Mouse (Mus musculus) hematopoietic multipotent progenitor cell, adult 10-12 weeks (in vitro differentiated cells): Measurements from ENCODE around the gene Gm8879. TPM values are rescaled to one million over a fixed set of nuclear protein-coding genes. Genes with fewer than 3 reads are reported as not detected.

ENCODE experiments used
- polyA plus RNA-seq: library from polyadenylated mRNA; stranded (reverse); fragments of >175 nt; gene quantifications from 2 replicates; pipeline ENCODE4 v1.2.3, GENCODE M21; 2012; ENCODE audit warnings: low replicate concordance

Gene Gm8879
- polyA plus RNA-seq: not detected in 2 replicates

GRCm38 (mm10) chr5:11127334-11127733 lies at the start of gene Gm8879:
Gm8879 (plus strand) TSS chr5:11127634.

Other genes starting within 250 kb of the Gm8879 start
- not detected in 2 replicates for gene Gm8871, start 179.8 kb upstream of the Gm8879 start, polyA plus RNA-seq
- not detected in 2 replicates for gene Gm8857, start 179.8 kb upstream of the Gm8879 start, polyA plus RNA-seq
- gene Gm5861, start 55.4 kb downstream of the Gm8879 start, polyA plus RNA-seq: not detected in 2 replicates
- gene Gm8890, start 128.4 kb downstream of the Gm8879 start, polyA plus RNA-seq: not detected in 2 replicates
- gene Speer1, start 213.9 kb downstream of the Gm8879 start, polyA plus RNA-seq: not detected in 2 replicates